ENCODE assay signal across 25 mouse cellular contexts in genomic region chr8:116881396-116881795, GRCm38 (mm10).
"Had no signal": no experiment of that assay in that cellular context is flagged by ENCODE, and none has a peak within 500 bp of the region (broad histone marks: within the 10 kb centered on the region; RNA-seq: fewer than 3 reads in every experiment).

No protein-coding gene starts in this region.

- H3K4me1 ChIP-seq: embryonic facial prominence, embryonic 10.5 days; embryonic facial prominence, embryonic 12.5 days; embryonic facial prominence, embryonic 13.5 days; embryonic facial prominence, embryonic 15.5 days; forebrain, embryonic 10.5 days; forebrain, embryonic 12.5 days; forebrain, embryonic 13.5 days; forebrain, embryonic 15.5 days; heart, embryonic 10.5 days had no signal

- H3K4me2 ChIP-seq: embryonic facial prominence, embryonic 12.5 days; embryonic facial prominence, embryonic 13.5 days; embryonic facial prominence, embryonic 15.5 days; forebrain, embryonic 12.5 days; forebrain, embryonic 13.5 days; forebrain, embryonic 15.5 days had no signal

- H3K9me3 ChIP-seq: embryonic facial prominence, embryonic 15.5 days; forebrain, embryonic 15.5 days; heart, embryonic 10.5 days had no signal

- H3K36me3 ChIP-seq: embryonic facial prominence, embryonic 15.5 days; forebrain, embryonic 15.5 days had no signal

- H3K4me3 ChIP-seq: embryonic facial prominence, embryonic 10.5 days; embryonic facial prominence, embryonic 12.5 days; embryonic facial prominence, embryonic 13.5 days; embryonic facial prominence, embryonic 15.5 days; erythroblast, embryonic 14.5 days; forebrain, embryonic 10.5 days; forebrain, embryonic 12.5 days; forebrain, embryonic 13.5 days; forebrain, embryonic 15.5 days; gastrocnemius, adult 2 months; heart, adult 2 months; heart, embryonic 10.5 days had no signal

- H3K27ac ChIP-seq: embryonic facial prominence, embryonic 10.5 days; embryonic facial prominence, embryonic 12.5 days; embryonic facial prominence, embryonic 13.5 days; embryonic facial prominence, embryonic 15.5 days; forebrain, embryonic 10.5 days; forebrain, embryonic 12.5 days; forebrain, embryonic 13.5 days; forebrain, embryonic 15.5 days; gastrocnemius, adult 2 months; heart, adult 2 months; heart, embryonic 10.5 days had no signal

- H3K9ac ChIP-seq: embryonic facial prominence, embryonic 12.5 days; embryonic facial prominence, embryonic 13.5 days; embryonic facial prominence, embryonic 15.5 days; forebrain, embryonic 12.5 days; forebrain, embryonic 13.5 days; forebrain, embryonic 15.5 days had no signal

- DNase-seq: cerebellum, adult 9-11 months; cerebellum, postnatal 10 days; cerebellum, postnatal 14 days; cerebellum, postnatal 25 days; cerebellum, postnatal 36 days; embryo, embryonic 11 days; gastrocnemius, adult 2 months; gastrocnemius, postnatal 10 days; gastrocnemius, postnatal 14 days; gastrocnemius, postnatal 25 days; gastrocnemius, postnatal 36 days; heart, adult 18-20 months; heart, adult 2 months had no signal

- ATAC-seq: forebrain, embryonic 13.5 days; forebrain, embryonic 14.5 days; forebrain, embryonic 15.5 days; forebrain, embryonic 16.5 days had no signal

- H3K27me3 ChIP-seq: embryonic facial prominence, embryonic 12.5 days; embryonic facial prominence, embryonic 13.5 days; embryonic facial prominence, embryonic 15.5 days; forebrain, embryonic 12.5 days; forebrain, embryonic 13.5 days; forebrain, embryonic 15.5 days had no signal
